Mouse (Mus musculus): Measurements from ENCODE around the gene Trip10. TPM values are rescaled to one million over a fixed set of nuclear protein-coding genes. Genes with fewer than 3 reads are reported as not detected.

The Trip10 gene
- polyA plus RNA-seq, 1 experiment from 2014 or later, result 26.3 TPM

DNA sequence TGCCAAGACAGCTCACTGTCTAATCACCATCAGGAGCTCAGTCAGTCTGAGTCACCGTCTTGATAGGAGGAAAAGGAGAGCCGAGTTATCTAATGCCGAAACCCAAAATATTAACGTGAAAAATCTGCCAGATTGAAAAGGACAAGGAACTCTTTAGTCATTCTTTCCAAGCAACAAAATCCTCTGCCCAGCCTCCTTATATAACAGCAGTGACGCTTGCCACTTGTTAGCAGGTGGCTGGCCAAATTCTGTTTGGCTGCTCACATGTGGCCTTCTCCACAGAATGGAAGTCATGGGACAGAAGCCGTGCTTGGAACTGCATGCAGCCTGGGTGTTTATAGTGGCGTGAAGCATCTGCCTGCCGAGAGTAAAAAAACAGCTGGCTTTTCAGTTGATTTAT, 10.5 kb downstream of the Trip10 start:
- Histone ChIP-seq H3K36me3 (ENCODE audit: control insufficient read depth, insufficient read depth) (peaks cover 65% of the 10 kb centered on the region), H3K4me1 (replicated peaks; ENCODE audit: control insufficient read depth, insufficient read depth, low read length) (no peaks in the 10 kb centered on the region; the same call in 1 of the 2 replicates), H3K4me2 (replicated peaks; ENCODE audit: low read depth) (no peak overlapping the region), H3K4me3 (ENCODE audit: low read depth, low read length) (no peak overlapping the region), H3K27ac (ENCODE audit: low read depth, low read length) (no peak overlapping the region), H3K9ac (ENCODE audit: low read depth, low read length) (no peak overlapping the region), H3K27me3 (replicated peaks; ENCODE audit: control insufficient read depth, insufficient read depth, low read length) (no peaks in the 10 kb centered on the region), H3K9me3 (ENCODE audit: control insufficient read depth) (no peaks in the 10 kb centered on the region)
- WGBS, result 85% methylated on average over 8 of the region's 8 CpGs
- no peak for ATAC-seq
- no peak for TF ChIP-seq CTCF (IDR thresholded peaks at IDR 0.05; ENCODE audit: low read depth)

DNA sequence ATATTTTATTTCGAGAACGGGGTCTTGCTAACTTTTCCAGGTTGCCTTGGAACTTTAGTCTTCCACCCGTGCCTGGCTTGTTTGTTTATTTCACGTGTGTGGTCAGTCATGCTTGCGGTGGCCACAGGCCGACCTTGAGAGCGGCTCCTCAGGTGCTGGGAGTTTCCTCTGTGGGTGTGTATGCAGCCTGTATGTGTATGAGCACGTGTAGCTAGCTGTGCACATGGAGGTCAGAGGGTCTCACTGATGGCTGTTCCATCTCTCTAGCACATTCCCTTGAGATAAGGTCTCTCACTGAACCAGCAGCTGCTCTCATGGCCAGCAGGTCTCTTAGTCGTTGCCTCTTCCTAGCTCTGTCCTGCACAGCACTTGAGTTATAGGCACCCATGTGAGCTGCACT, 11.1 kb downstream of the Trip10 start:
- Histone ChIP-seq H3K27ac (ENCODE audit: low read depth, low read length) (no peak overlapping the region), H3K9me3 (ENCODE audit: control insufficient read depth) (no peaks in the 10 kb centered on the region), H3K9ac (ENCODE audit: low read depth, low read length) (no peak overlapping the region), H3K27me3 (replicated peaks; ENCODE audit: control insufficient read depth, insufficient read depth, low read length) (no peaks in the 10 kb centered on the region), H3K4me3 (ENCODE audit: low read depth, low read length) (no peak overlapping the region), H3K4me1 (replicated peaks; ENCODE audit: control insufficient read depth, insufficient read depth, low read length) (no peaks in the 10 kb centered on the region; the same call in 1 of the 2 replicates), H3K36me3 (ENCODE audit: control insufficient read depth, insufficient read depth) (peaks cover 59% of the 10 kb centered on the region), H3K4me2 (replicated peaks; ENCODE audit: low read depth) (no peak overlapping the region)
- 89% methylated on average over 9 of the region's 9 CpGs for WGBS
- TF ChIP-seq CTCF (IDR thresholded peaks at IDR 0.05; ENCODE audit: low read depth), result no peak
- ATAC-seq, result no peak

DNA sequence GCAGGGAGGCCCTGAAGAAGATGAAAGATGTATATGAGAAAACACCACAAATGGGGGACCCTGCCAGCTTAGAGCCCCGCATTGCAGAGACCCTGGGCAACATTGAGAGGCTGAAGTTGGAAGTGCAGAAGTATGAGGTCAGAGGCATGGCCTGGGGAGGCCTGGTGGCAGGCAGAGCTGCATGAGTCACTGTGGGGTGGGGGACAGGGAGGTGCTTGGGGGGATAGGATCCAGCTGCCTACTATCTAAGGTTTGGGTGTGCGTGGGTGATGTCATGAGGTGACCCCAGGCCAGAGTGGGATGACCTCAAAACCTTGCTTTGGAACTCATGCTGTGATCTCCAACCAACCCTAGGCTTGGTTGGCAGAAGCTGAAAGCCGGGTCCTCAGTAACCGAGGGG, 12.0 kb downstream of the Trip10 start:
- no peak overlapping the region for H3K4me2 ChIP-seq (replicated peaks; ENCODE audit: low read depth)
- no peak overlapping the region for H3K9ac ChIP-seq (ENCODE audit: low read depth, low read length)
- no peak overlapping the region for H3K4me3 ChIP-seq (ENCODE audit: low read depth, low read length)
- no peak overlapping the region; the same call in 1 of the 2 replicates for H3K27ac ChIP-seq (ENCODE audit: low read depth, low read length)
- H3K4me1 ChIP-seq (replicated peaks; ENCODE audit: control insufficient read depth, insufficient read depth, low read length), result no peaks in the 10 kb centered on the region; the same call in 1 of the 2 replicates
- H3K27me3 ChIP-seq (replicated peaks; ENCODE audit: control insufficient read depth, insufficient read depth, low read length), result no peaks in the 10 kb centered on the region
- ATAC-seq, result no peak
- TF ChIP-seq CTCF (IDR thresholded peaks at IDR 0.05; ENCODE audit: low read depth), result no peak
- H3K36me3 ChIP-seq (ENCODE audit: control insufficient read depth, insufficient read depth), result peaks cover 57% of the 10 kb centered on the region
- no peaks in the 10 kb centered on the region for H3K9me3 ChIP-seq (ENCODE audit: control insufficient read depth)
- 94% methylated on average over 4 of the region's 4 CpGs for WGBS

DNA sequence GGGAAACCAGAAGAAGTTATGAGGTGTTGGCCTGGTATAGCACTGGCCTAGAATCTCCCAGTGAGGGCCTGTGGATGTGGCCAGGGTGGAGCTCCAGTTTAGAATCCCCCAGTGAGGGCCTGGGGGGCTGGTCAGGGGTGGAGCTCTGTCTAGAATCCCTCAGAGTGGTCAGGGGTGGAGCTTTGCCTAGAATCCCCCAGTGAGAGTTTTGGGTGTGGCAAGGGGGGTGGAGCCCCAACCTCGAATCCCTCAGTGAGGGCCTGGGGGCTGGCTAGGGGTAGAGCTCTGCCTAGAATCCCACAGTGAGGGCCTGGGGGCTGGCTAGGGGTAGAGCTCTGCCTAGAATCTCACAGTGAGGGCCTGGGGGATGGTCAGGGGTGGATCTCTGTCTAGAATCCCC, 12.5 kb downstream of the Trip10 start:
- ATAC-seq, result no peak
- WGBS, result 27% methylated on average over 1 of the region's 1 CpGs
- no peaks in the 10 kb centered on the region for H3K9me3 ChIP-seq (ENCODE audit: control insufficient read depth)

DNA sequence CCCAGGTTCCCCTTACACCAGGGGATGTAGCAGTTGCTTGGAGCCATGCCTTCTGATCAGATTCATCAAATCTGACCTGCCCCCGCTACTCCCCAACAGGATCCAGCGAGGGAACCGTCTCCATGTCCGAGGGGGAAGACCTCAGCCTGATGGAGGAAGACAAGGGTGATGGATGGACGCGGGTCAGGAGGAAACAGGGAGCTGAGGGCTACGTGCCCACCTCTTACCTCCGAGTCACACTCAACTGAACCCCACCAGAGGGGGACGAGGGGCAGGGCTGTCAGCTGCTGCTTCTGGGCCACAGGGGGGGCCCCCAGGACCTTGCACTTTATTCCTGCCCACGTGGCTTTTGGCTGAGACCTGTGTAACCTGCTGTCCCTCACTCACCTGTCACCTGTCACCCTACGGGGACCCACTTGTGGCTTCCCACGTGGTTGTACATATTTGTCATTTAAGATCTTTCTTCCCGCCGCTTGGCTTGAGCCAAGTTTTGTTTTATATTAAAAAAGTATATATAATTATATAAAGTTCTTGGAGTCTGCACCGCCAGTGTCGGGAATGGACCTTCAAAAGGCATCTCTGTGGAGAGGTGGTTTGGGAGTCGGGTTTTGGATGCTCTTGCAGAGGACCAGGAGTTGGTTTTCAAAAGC, 13.8 kb downstream of the Trip10 start:
- no peak for ATAC-seq
- Histone ChIP-seq H3K27me3 (replicated peaks; ENCODE audit: control insufficient read depth, insufficient read depth, low read length) (no peaks in the 10 kb centered on the region), H3K9me3 (ENCODE audit: control insufficient read depth) (no peaks in the 10 kb centered on the region), H3K36me3 (ENCODE audit: control insufficient read depth, insufficient read depth) (peaks cover 44% of the 10 kb centered on the region), H3K27ac (ENCODE audit: low read depth, low read length) (no peak overlapping the region), H3K4me3 (ENCODE audit: low read depth, low read length) (no peak overlapping the region), H3K9ac (ENCODE audit: low read depth, low read length) (no peak overlapping the region), H3K4me2 (replicated peaks; ENCODE audit: low read depth) (no peak overlapping the region), H3K4me1 (replicated peaks; ENCODE audit: control insufficient read depth, insufficient read depth, low read length) (no peaks in the 10 kb centered on the region; the same call in 1 of the 2 replicates)
- TF ChIP-seq CTCF (IDR thresholded peaks at IDR 0.05; ENCODE audit: low read depth), result no peak
- WGBS, result 88% methylated on average over 17 of the region's 17 CpGs

More for the DNA sequence above, 12.5 kb downstream of the Trip10 start:
- no peaks in the 10 kb centered on the region for H3K27me3 ChIP-seq (replicated peaks; ENCODE audit: control insufficient read depth, insufficient read depth, low read length)
- H3K9ac ChIP-seq (ENCODE audit: low read depth, low read length), result no peak overlapping the region
- H3K4me2 ChIP-seq (replicated peaks; ENCODE audit: low read depth), result no peak overlapping the region
- TF ChIP-seq CTCF (IDR thresholded peaks at IDR 0.05; ENCODE audit: low read depth), result no peak
- no peak overlapping the region for H3K4me3 ChIP-seq (ENCODE audit: low read depth, low read length)
- H3K36me3 ChIP-seq (ENCODE audit: control insufficient read depth, insufficient read depth), result peaks cover 55% of the 10 kb centered on the region
- no peaks in the 10 kb centered on the region; the same call in 1 of the 2 replicates for H3K4me1 ChIP-seq (replicated peaks; ENCODE audit: control insufficient read depth, insufficient read depth, low read length)
- no peak overlapping the region for H3K27ac ChIP-seq (ENCODE audit: low read depth, low read length)

DNA sequence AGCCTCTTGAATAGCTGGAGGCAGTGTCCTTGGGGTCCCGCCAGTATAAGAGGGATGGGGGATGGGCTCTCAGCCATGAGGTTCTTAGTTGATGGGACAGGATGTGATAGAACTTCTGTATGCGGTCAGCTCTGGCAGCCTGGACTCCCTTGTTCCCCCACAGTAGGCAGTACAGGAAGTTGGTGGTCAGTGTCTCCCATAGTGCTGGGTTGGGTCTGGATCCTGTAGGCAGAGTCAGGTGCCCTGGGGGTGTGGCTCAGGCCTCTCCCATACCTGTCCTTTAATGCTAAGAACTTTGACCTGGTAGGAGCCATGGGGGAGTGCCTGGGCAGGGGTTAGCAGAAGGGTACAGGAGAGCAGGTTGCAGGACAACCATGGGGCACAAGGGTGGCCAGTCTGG, 14.9 kb downstream of the Trip10 start:
- H3K27me3 ChIP-seq (replicated peaks; ENCODE audit: control insufficient read depth, insufficient read depth, low read length), result no peaks in the 10 kb centered on the region
- H3K9me3 ChIP-seq (ENCODE audit: control insufficient read depth), result no peaks in the 10 kb centered on the region
- no peak for TF ChIP-seq CTCF (IDR thresholded peaks at IDR 0.05; ENCODE audit: low read depth)
- no peak overlapping the region for H3K4me3 ChIP-seq (ENCODE audit: low read depth, low read length)
- peak; percentile 68 for ATAC-seq
- H3K4me1 ChIP-seq (replicated peaks; ENCODE audit: control insufficient read depth, insufficient read depth, low read length), result no peaks in the 10 kb centered on the region; the same call in 1 of the 2 replicates
- H3K9ac ChIP-seq (ENCODE audit: low read depth, low read length), result no peak overlapping the region
- 60% methylated on average over 2 of the region's 2 CpGs for WGBS
- H3K36me3 ChIP-seq (ENCODE audit: control insufficient read depth, insufficient read depth), result peaks cover 36% of the 10 kb centered on the region
- H3K4me2 ChIP-seq (replicated peaks; ENCODE audit: low read depth), result peak overlapping the region; percentile 51; the same call in 1 of the 2 replicates
- H3K27ac ChIP-seq (ENCODE audit: low read depth, low read length), result peak overlapping the region; percentile 69; the same call in 1 of the 2 replicates
